Mouse (Mus musculus): ENCODE measurements around the gene Eid3. TPM values are rescaled to one million over a fixed set of nuclear protein-coding genes. Genes with fewer than 3 reads are reported as not detected.

Gene Eid3
- polyA plus RNA-seq, 1 experiment: 0.51 TPM

- no peak for TF ChIP-seq GATA1 (IDR thresholded peaks at IDR 0.05; ENCODE audit: low read length)
Measured at GRCm38 (mm10) chr10:82858032-82858680, 8.3 kb upstream of the Eid3 start.

- TF ChIP-seq GATA1 (IDR thresholded peaks at IDR 0.05; ENCODE audit: low read length): no peak
Measured at GRCm38 (mm10) chr10:82858691-82859532, 7.5 kb upstream of the Eid3 start.

- TF ChIP-seq GATA1 (IDR thresholded peaks at IDR 0.05; ENCODE audit: low read length): no peak
Measured at GRCm38 (mm10) chr10:82859533-82859915, 6.9 kb upstream of the Eid3 start.

GRCm38 (mm10) chr10:82860181-82860928 is 6.1 kb upstream of the Eid3 start:
- TF ChIP-seq GATA1 (IDR thresholded peaks at IDR 0.05; ENCODE audit: low read length): no peak

- TF ChIP-seq GATA1 (IDR thresholded peaks at IDR 0.05; ENCODE audit: low read length): no peak
Measured at GRCm38 (mm10) chr10:82860929-82861315, 5.5 kb upstream of the Eid3 start.

- TF ChIP-seq GATA1 (IDR thresholded peaks at IDR 0.05; ENCODE audit: low read length): no peak
Measured at GRCm38 (mm10) chr10:82863106-82863680, 3.2 kb upstream of the Eid3 start.

- no peak for TF ChIP-seq GATA1 (IDR thresholded peaks at IDR 0.05; ENCODE audit: low read length)
Measured at GRCm38 (mm10) chr10:82863827-82864226, 2.6 kb upstream of the Eid3 start.

- TF ChIP-seq GATA1 (IDR thresholded peaks at IDR 0.05; ENCODE audit: low read length): no peak
Measured at GRCm38 (mm10) chr10:82866832-82867231, 406 bp downstream of the Eid3 start.

- no peak for TF ChIP-seq GATA1 (IDR thresholded peaks at IDR 0.05; ENCODE audit: low read length)
Measured at GRCm38 (mm10) chr10:82868418-82869086, 2.1 kb downstream of the Eid3 start.

GRCm38 (mm10) chr10:82875446-82875845 is 9.0 kb downstream of the Eid3 start:
- TF ChIP-seq GATA1 (IDR thresholded peaks at IDR 0.05; ENCODE audit: low read length): no peak

- no peak for TF ChIP-seq GATA1 (IDR thresholded peaks at IDR 0.05; ENCODE audit: low read length)
Measured at GRCm38 (mm10) chr10:82876076-82876796, 9.8 kb downstream of the Eid3 start.

- TF ChIP-seq GATA1 (IDR thresholded peaks at IDR 0.05; ENCODE audit: low read length): no peak
Measured at GRCm38 (mm10) chr10:82887354-82887753, 20.9 kb downstream of the Eid3 start.

- peak; percentile 62 for TF ChIP-seq GATA1 (IDR thresholded peaks at IDR 0.05; ENCODE audit: low read length)
Measured at GRCm38 (mm10) chr10:82888576-82888975, 22.1 kb downstream of the Eid3 start.

- TF ChIP-seq GATA1 (IDR thresholded peaks at IDR 0.05; ENCODE audit: low read length): no peak
Measured at GRCm38 (mm10) chr10:82889447-82889973, 23.1 kb downstream of the Eid3 start.
